Mouse (Mus musculus): Measurements from ENCODE around the gene Ano1.

DNA sequence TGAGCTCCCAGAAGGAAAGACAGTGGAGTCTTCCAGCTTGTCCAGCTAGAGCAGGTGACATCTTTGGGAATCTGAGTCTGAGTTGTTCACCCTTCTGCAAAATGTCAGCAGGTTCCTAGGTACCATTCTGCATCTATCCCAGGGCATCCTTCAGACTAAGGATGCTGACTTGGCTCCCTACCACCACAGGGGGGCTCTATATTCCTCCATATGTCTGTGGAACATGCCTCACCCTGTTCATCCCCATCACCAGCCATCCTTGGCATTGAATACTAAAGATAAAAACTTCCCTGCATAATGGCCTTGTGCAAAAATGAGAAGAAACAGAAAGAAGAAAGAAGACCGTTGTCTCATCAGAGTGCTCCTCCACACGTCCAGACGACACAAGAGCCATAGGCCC lies 162.3 kb downstream of the Ano1 start:
- no peak for TF ChIP-seq POLR2A (IDR thresholded peaks at IDR 0.05; ENCODE audit: borderline replicate concordance, extremely low read depth, insufficient read depth, insufficient read length, poor library complexity, severe bottlenecking)
- TF ChIP-seq CTCF (IDR thresholded peaks at IDR 0.05; ENCODE audit: borderline replicate concordance, extremely low read depth, insufficient read depth, insufficient read length) = peak; percentile 53; the same call in 1 of the 2 replicates
